Mouse (Mus musculus) heart, postnatal 0 days (tissue): ENCODE data around the gene Cmtm6. TPM values are rescaled to one million over a fixed set of nuclear protein-coding genes. Genes with fewer than 3 reads are reported as not detected.
A peak's percentile ranks its signal among the peaks of the same experiment; 100 is the strongest.

Experiments used
- ATAC-seq: fragments of 200-750 bp; cut with Nextera tagmentation; 2 replicates; pipeline ENCODE4 v1.8.0; 2017; ENCODE audit warnings: low read depth, moderate number of reproducible peaks, moderate library complexity; ENCODE audit not compliant: insufficient read depth
- DNase-seq: peaks from one replicate; pipeline ENCODE4 v3.0.0-alpha.2; 2016; ENCODE audit warnings: low spot score
- H3K27ac ChIP-seq: fragments of 300-500 bp; sonication (generic); 2 replicates; pipeline ENCODE4 v1.5.1; 2014; ENCODE audit warnings: low read depth, mild to moderate bottlenecking
- H3K27me3 ChIP-seq: fragments of 300-500 bp; sonication (generic); 2 replicates; pipeline ENCODE4 v1.6.1; 2014; ENCODE audit warnings: low read length, mixed read lengths; ENCODE audit not compliant: control insufficient read depth, insufficient read depth
- H3K36me3 ChIP-seq: fragments of 300-500 bp; sonication (generic); replicated peaks from 2 replicates; pipeline ENCODE4 v1.6.1; 2014; ENCODE audit warnings: low read length, mixed read lengths; ENCODE audit not compliant: control insufficient read depth, insufficient read depth
- H3K4me1 ChIP-seq: fragments of 300-500 bp; sonication (generic); 2 replicates; pipeline ENCODE4 v1.6.1; 2014; ENCODE audit warnings: antibody characterized with exemption; ENCODE audit not compliant: control insufficient read depth, insufficient read depth
- H3K4me2 ChIP-seq: fragments of 300-500 bp; sonication (generic); 2 replicates; pipeline ENCODE4 v1.6.1; 2014; ENCODE audit warnings: low read depth, mild to moderate bottlenecking, low read length, moderate library complexity
- H3K4me3 ChIP-seq: fragments of 300-500 bp; sonication (generic); 2 replicates; pipeline ENCODE4 v1.5.1; 2014; ENCODE audit warnings: low read depth, low read length
- H3K9ac ChIP-seq: fragments of 300-500 bp; sonication (generic); replicated peaks from 2 replicates; pipeline ENCODE4 v1.6.1; 2014; ENCODE audit warnings: low read depth, low read length, mixed read lengths
- H3K9me3 ChIP-seq: fragments of 300-500 bp; sonication (generic); replicated peaks from 2 replicates; pipeline ENCODE4 v1.6.1; 2016; ENCODE audit warnings: low read length; ENCODE audit not compliant: control insufficient read depth
- CTCF ChIP-seq: IDR thresholded peaks from 2 replicates; pipeline ENCODE4 v1.5.1; 2016; ENCODE audit warnings: antibody characterized with exemption, control low read depth, low read depth
- EP300 ChIP-seq: IDR thresholded peaks from 2 replicates; pipeline ENCODE4 v1.6.1; 2016; ENCODE audit warnings: antibody characterized with exemption, low read depth
- WGBS: fragments of 180-500 bp; shearing (Covaris S2); extraction: QIAGEN DNeasy Blood & Tissue Kit; methylation state at CpG from one replicate; pipeline ENCODE4 v1.1.7; 2014; 5-methylcytosine and 5-hydroxymethylcytosine counted together
- polyA plus RNA-seq: library from polyadenylated mRNA; unstranded; fragments of >200 nt; fragmentation: Nextera tagmentation; extraction: Ambion mirVana; gene quantifications from 2 replicates; pipeline ENCODE4 v1.2.1, GENCODE M21; 2015
- total RNA-seq: library from RNA; depleted of rRNA; stranded (reverse); fragments of >200 nt; gene quantifications from 2 replicates; pipeline ENCODE4 v1.2.3, GENCODE M21; 2014; ENCODE audit warnings: low replicate concordance

Gene Cmtm6
- total and polyA plus RNA-seq, 2 experiments from 2014 or later = 22.8 to 33.8 TPM

GRCm38 (mm10) chr9:114763341-114763740 is 32.4 kb downstream of the Cmtm6 start:
- no peaks in the 10 kb centered on the region for H3K9me3 ChIP-seq
- WGBS = 63% methylated on average over 13 of the region's 13 CpGs
- H3K4me3 ChIP-seq = no peak overlapping the region
- DNase-seq (no peak), ATAC-seq (no peak)
- no peak overlapping the region for H3K27ac ChIP-seq
- H3K36me3 ChIP-seq = peaks cover 51% of the 10 kb centered on the region
- no peak overlapping the region for H3K9ac ChIP-seq
- peaks cover 7% of the 10 kb centered on the region; the same call in 1 of the 2 replicates for H3K4me1 ChIP-seq
- no peak for TF ChIP-seq EP300
- peak; percentile 44 for TF ChIP-seq CTCF
- H3K27me3 ChIP-seq = no peaks in the 10 kb centered on the region
- H3K4me2 ChIP-seq = no peak overlapping the region

- Histone ChIP-seq H3K9ac (no peak overlapping the region), H3K4me2 (no peak overlapping the region), H3K4me1 (peaks cover 9% of the 10 kb centered on the region; the same call in 1 of the 2 replicates), H3K4me3 (no peak overlapping the region), H3K9me3 (no peaks in the 10 kb centered on the region), H3K36me3 (peaks cover 19% of the 10 kb centered on the region; the same call in 1 of the 2 replicates), H3K27me3 (no peaks in the 10 kb centered on the region), H3K27ac (no peak overlapping the region)
- no peak for DNase-seq
- 70% methylated on average over 13 of the region's 13 CpGs for WGBS
- no peak for ATAC-seq
- TF ChIP-seq EP300 (no peak), CTCF (no peak)
Observed at GRCm38 (mm10) chr9:114767030-114767429, 36.1 kb downstream of the Cmtm6 start.

- Histone ChIP-seq H3K27me3 (no peaks in the 10 kb centered on the region), H3K4me2 (no peak overlapping the region), H3K4me3 (no peak overlapping the region), H3K4me1 (peaks cover 9% of the 10 kb centered on the region; the same call in 1 of the 2 replicates), H3K36me3 (peaks cover 18% of the 10 kb centered on the region; the same call in 1 of the 2 replicates), H3K9me3 (no peaks in the 10 kb centered on the region), H3K27ac (no peak overlapping the region), H3K9ac (no peak overlapping the region)
- ATAC-seq (no peak), DNase-seq (no peak)
- TF ChIP-seq CTCF (no peak), EP300 (no peak)
- 59% methylated on average over 2 of the region's 2 CpGs for WGBS
Observed at GRCm38 (mm10) chr9:114767507-114767906, 36.6 kb downstream of the Cmtm6 start.

- Histone ChIP-seq H3K27ac (no peak overlapping the region), H3K4me1 (peaks cover 9% of the 10 kb centered on the region; the same call in 1 of the 2 replicates), H3K9me3 (no peaks in the 10 kb centered on the region), H3K9ac (no peak overlapping the region), H3K4me2 (no peak overlapping the region), H3K27me3 (no peaks in the 10 kb centered on the region), H3K36me3 (peaks cover 17% of the 10 kb centered on the region; the same call in 1 of the 2 replicates), H3K4me3 (no peak overlapping the region)
- WGBS = 47% methylated on average over 10 of the region's 10 CpGs
- DNase-seq (no peak), ATAC-seq (no peak)
- TF ChIP-seq EP300 = no peak
- TF ChIP-seq CTCF = no peak
Observed at GRCm38 (mm10) chr9:114768066-114768465, 37.1 kb downstream of the Cmtm6 start.

- ATAC-seq (no peak), DNase-seq (no peak)
- Histone ChIP-seq H3K36me3 (peaks cover 12% of the 10 kb centered on the region; the same call in 1 of the 2 replicates), H3K9me3 (no peaks in the 10 kb centered on the region), H3K4me1 (peaks cover 9% of the 10 kb centered on the region; the same call in 1 of the 2 replicates), H3K9ac (no peak overlapping the region), H3K27ac (no peak overlapping the region), H3K27me3 (no peaks in the 10 kb centered on the region), H3K4me2 (no peak overlapping the region), H3K4me3 (no peak overlapping the region)
- no peak for TF ChIP-seq CTCF
- no peak for TF ChIP-seq EP300
- 89% methylated on average over 4 of the region's 4 CpGs for WGBS
Observed at GRCm38 (mm10) chr9:114770224-114770623, 39.3 kb downstream of the Cmtm6 start.

- ATAC-seq (no peak), DNase-seq (no peak)
- no peak overlapping the region for H3K9ac ChIP-seq
- TF ChIP-seq EP300 (no peak), CTCF (no peak)
- peaks cover 9% of the 10 kb centered on the region; the same call in 1 of the 2 replicates for H3K4me1 ChIP-seq
- H3K4me2 ChIP-seq = no peak overlapping the region
- H3K4me3 ChIP-seq = no peak overlapping the region
- no peak overlapping the region for H3K27ac ChIP-seq
- H3K9me3 ChIP-seq = no peaks in the 10 kb centered on the region
- H3K27me3 ChIP-seq = no peaks in the 10 kb centered on the region
- 67% methylated on average over 7 of the region's 7 CpGs for whole genome bisulfite sequencing
- peaks cover 12% of the 10 kb centered on the region; the same call in 1 of the 2 replicates for H3K36me3 ChIP-seq
Observed at GRCm38 (mm10) chr9:114771565-114771964, 40.6 kb downstream of the Cmtm6 start.
